Mouse (Mus musculus) right cerebral cortex, postnatal 25 days (tissue): Measurements from ENCODE around the gene Vmn2r107.

Source experiments
- DNase-seq: peaks from one replicate; pipeline ENCODE4 v3.0.0; 2022

Gene Vmn2r107

GRCm38 (mm10) chr17:20344942-20345341 is at the start of gene Vmn2r107:
Gene Vmn2r107, plus strand, starts transcription at chr17:20345242.
- no peak for DNase-seq

GRCm38 (mm10) chr17:20305790-20306189 is 39.3 kb upstream of the Vmn2r107 start:
- no peak for DNase-seq

- no peak for DNase-seq
Observed at GRCm38 (mm10) chr17:20399105-20399504, 54.1 kb downstream of the Vmn2r107 start.

- DNase-seq = no peak
Observed at GRCm38 (mm10) chr17:20413846-20414245, 68.8 kb downstream of the Vmn2r107 start, which contains the start of gene Vmn1r224. Gene Vmn1r224, plus strand, starts transcription at chr17:20414146.
